Mouse (Mus musculus) retina, adult 2 months (tissue): ENCODE data around the gene Kcnc3.

Source experiments
- DNase-seq: peaks from one replicate; pipeline ENCODE4 v3.0.0-alpha.2; 2012; ENCODE audit warnings: low read depth, low spot score

The Kcnc3 gene

DNA sequence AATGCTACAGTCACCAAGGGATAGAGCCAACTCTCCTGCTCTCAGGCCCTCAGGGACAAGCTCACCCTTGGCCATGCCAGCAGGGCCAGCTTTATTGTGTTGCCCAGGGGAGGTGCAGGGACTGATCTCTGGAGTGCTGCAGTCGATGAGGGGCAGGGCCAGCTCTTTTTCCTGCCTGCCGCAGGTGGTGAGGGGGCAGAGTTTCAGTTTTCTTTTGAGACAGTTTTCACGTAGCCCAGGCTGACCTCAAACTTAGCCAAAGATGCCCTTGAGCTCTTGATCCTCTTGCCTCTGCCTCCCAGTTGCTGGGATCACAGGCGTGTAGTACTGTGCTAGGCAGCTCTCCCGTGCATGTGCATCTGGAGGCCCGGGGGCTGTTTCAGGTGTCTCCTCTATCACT lies 19.5 kb upstream of the Kcnc3 start:
- no peak for DNase-seq

GRCm38 (mm10) chr7:44571811-44572210 lies 18.7 kb upstream of the Kcnc3 start:
- no peak for DNase-seq

- DNase-seq = no peak
Measured at GRCm38 (mm10) chr7:44572213-44572701, 18.2 kb upstream of the Kcnc3 start, which contains the start of gene Napsa. TSS of gene Napsa (plus strand) at chr7:44572380.

- no peak for DNase-seq
Measured at GRCm38 (mm10) chr7:44572956-44573484, 17.4 kb upstream of the Kcnc3 start.

GRCm38 (mm10) chr7:44576333-44576844 lies 14.1 kb upstream of the Kcnc3 start:
- DNase-seq = no peak

DNA sequence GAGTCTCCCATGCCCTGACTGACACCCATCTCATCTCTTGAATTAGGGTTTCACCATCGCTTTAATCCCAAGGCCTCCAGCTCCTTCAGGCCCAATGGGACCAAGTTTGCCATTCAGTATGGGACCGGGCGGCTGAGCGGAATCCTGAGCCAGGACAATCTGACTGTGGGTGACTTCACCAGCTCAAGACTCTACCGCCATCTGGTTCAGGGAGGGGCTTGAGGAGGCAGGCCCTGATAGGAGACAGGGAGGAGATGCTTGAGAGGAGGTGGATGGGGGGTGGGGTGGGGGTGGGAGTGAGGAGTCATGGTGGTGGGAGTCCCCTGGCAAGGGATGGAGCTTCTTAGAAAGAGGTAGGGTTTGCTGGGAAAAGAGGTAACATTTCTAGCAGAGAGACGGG lies 8.8 kb upstream of the Kcnc3 start:
- DNase-seq = no peak

GRCm38 (mm10) chr7:44582709-44583108 lies 7.8 kb upstream of the Kcnc3 start:
- no peak for DNase-seq

GRCm38 (mm10) chr7:44583146-44583545 lies 7.3 kb upstream of the Kcnc3 start:
- DNase-seq = no peak

DNA sequence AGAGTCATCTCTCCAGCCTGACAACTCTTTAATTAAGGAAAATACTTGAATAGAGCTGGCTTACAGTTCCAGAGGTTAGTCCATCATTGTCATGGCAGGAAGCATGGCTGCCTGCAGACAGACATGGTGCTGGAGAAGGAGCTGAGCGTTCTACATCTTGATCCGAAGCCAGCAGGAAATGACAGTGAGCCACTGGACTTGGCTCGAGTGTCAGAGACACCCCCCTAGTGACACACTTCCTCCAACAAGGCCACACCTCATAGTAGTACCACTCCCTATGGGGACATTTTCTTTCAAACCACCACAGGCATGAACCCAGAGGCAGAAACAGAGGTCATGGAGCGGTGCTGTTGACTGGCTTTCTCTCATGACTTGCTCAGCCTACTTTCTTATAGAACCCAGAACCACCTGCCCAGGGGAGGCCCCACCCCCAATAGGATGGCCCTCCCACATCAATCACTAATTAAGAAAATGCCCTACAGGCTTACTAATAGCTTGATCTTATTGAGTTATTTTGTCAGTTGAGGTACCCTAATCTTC lies 6.1 kb upstream of the Kcnc3 start:
- no peak for DNase-seq

DNA sequence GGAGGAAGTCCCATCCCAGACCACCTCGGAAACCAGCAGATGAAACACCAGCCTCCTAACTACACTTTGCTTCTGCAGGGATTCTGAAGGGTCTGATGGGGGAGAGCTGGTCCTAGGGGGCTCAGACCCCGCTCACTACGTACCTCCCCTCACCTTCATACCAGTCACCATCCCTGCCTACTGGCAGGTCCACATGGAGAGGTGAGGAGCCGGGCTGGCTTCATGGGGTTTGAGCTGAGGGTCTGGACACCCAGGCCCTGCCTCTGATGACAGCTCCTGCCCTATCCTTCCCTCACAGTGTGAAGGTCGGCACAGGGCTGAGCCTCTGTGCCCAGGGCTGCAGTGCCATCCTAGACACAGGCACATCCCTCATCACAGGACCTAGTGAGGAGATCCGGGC lies 5.5 kb upstream of the Kcnc3 start:
- DNase-seq = no peak

- DNase-seq = no peak
Measured at GRCm38 (mm10) chr7:44585606-44586005, 4.9 kb upstream of the Kcnc3 start.

DNA sequence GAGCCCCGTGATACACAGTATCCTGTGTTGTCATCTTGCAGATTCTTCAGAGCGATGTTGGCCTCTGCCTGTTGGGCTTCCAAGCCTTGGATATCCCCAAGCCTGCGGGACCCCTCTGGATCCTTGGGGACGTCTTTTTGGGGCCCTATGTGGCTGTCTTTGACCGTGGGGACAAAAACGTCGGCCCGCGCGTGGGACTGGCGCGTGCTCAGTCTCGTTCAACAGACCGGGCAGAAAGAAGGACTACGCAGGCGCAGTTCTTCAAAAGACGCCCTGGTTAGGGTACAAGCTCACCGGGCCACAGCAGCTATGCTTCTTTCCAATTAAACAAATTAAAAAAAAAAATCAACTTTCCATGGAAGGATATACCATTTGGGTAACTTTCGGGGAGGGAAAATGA lies 3.9 kb upstream of the Kcnc3 start:
- DNase-seq = no peak

GRCm38 (mm10) chr7:44586930-44587329 lies 3.5 kb upstream of the Kcnc3 start:
- DNase-seq = peak; percentile 85

DNA sequence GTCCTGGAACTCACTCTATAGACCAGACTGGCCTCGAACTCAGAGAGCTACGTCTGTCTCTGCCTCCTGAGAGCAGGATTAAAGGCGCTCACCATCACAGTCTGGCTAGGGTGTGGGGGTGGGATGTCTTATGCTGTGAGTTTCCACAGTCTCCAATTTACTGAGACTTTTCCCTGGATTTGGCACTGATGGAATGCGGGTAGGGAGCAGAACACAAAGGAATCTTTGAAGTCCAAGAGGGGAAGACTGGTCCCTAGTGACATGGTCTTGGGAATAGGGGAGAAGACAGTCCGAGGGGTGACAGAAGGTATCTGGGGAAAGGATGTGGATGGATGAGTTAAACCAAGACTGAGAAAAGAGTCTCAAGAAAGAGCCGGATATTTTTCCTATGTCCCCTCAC lies 2.8 kb upstream of the Kcnc3 start:
- DNase-seq = no peak

- no peak for DNase-seq
Measured at GRCm38 (mm10) chr7:44588338-44588737, 2.1 kb upstream of the Kcnc3 start.

DNA sequence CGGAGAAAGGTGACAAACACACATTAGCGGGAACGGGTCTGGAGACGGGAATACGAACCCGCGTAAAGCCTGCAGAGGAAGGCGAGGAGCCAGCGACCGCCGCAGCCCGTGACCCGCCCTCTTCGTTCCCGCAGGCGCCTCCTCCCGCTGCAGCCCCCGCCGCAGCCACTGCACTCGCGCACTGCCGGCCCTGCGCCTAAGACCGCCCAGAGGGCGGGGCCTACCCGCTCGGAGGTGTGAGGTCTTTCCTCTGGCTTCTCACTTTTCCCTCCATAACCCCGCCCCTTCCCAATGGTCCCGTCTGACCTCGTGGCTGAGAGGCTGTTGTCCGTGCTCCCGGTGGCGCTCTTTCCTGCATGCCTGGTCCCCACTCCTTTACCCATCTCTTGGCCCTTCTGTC lies 1.3 kb upstream of the Kcnc3 start:
- DNase-seq = peak; percentile 69

GRCm38 (mm10) chr7:44589946-44590345 lies 518 bp upstream of the Kcnc3 start:
- no peak for DNase-seq

DNA sequence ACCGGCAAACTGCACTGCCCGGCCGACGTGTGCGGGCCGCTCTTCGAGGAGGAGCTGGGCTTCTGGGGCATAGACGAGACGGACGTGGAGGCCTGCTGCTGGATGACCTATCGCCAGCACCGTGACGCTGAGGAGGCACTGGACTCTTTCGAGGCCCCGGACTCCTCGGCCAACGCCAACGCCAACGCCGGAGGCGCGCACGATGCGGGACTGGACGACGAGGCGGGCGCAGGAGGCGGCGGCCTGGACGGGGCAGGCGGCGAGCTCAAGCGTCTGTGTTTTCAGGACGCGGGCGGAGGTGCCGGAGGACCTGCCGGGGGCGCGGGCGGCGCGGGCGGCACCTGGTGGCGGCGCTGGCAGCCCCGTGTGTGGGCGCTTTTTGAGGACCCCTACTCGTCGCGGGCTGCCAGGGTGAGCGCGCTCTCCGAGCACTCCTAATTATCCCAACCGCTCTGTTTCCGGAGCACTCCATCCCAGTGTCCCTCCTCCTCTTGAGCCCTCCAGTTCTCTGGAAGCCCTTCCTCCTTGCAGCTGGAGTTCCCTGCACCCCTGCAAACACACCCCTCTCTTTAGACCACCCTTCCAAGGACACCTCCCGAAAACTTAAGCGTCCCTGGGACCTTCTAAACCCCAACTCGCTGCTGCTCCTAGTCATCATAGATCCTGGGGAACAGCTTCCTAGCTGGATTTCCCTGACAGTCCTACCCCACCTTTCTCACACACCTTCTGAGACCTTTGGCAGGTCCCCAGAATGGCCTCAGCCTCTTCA lies 1.1 kb downstream of the Kcnc3 start:
- no peak for DNase-seq

GRCm38 (mm10) chr7:44593051-44593450 lies 2.6 kb downstream of the Kcnc3 start:
- no peak for DNase-seq

DNA sequence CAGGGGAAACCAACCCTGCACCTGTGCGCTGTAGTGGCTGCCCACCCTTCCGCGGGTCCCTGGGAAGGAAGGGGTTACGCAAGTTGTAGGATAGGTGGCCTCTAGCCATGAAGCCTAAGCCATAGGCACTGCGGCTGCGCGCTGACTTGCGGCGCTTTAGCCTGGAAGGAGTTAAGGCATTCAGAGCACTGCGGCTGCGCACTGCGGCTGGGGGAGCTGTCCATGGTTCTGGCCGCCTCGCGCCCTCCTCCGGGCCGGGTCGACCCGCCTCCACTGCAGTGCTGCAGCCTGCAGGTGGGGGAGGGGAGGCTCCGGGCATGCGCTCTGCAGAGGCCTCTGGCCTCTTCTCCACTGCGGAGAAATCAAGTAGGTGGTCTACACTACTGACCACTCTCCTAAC lies 3.3 kb downstream of the Kcnc3 start:
- DNase-seq = peak; percentile 63

DNA sequence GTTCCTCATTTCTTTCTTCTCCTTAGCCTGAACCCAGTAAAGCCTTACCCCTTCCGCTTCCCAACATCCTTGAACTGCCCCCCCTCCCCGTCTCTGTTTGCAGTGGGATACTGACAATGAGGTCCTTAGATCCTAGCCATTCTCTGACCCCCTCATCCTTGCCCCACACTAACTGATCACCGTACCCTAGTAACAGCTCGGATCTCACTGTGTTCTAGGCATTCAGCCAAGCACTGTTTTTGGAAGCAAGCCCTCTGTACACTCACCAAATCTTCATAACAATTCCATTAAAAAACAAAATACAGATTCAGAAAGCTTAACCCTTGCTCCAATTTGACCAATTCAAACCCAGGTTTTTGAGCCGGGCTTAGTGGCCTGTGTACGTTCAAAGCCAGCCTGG lies 3.8 kb downstream of the Kcnc3 start:
- no peak for DNase-seq

DNA sequence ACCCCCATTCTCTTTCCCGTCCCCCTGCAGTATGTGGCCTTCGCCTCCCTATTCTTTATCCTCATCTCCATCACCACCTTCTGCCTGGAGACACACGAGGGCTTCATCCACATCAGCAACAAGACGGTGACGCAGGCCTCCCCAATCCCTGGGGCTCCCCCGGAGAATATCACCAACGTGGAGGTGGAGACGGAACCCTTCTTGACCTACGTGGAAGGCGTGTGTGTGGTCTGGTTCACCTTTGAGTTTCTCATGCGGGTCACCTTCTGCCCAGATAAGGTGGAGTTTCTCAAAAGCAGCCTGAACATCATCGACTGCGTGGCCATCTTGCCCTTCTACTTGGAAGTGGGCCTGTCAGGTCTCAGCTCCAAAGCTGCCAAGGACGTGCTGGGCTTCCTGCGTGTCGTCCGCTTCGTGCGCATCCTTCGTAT lies 4.7 kb downstream of the Kcnc3 start:
- DNase-seq = no peak

GRCm38 (mm10) chr7:44596051-44596450 lies 5.6 kb downstream of the Kcnc3 start:
- DNase-seq = no peak
